Mouse (Mus musculus) E14TG2a.4 (cell line): ENCODE measurements at regions not wholly inside any gene's neighbourhood (a gene's known extent, or its start where the extent isn't known, plus 50 kb on each side); places are given as distances from the start of the nearest gene placed in this dataset.

Experiments used
- H3K27me3 ChIP-seq: 2 replicates; pipeline ENCODE4 v1.6.1; 2014; ENCODE audit warnings: low read length, control low read depth; ENCODE audit not compliant: insufficient read depth
- H3K36me3 ChIP-seq: 2 replicates; pipeline ENCODE4 v1.6.1; 2014; ENCODE audit warnings: low read length, control low read depth; ENCODE audit not compliant: insufficient read depth
- H3K4me1 ChIP-seq: replicated peaks from 2 replicates; pipeline ENCODE4 v1.6.1; 2014; ENCODE audit warnings: low read depth, low read length, control low read depth
- H3K4me3 ChIP-seq: replicated peaks from 2 replicates; pipeline ENCODE4 v1.5.1; 2014; ENCODE audit warnings: mild to moderate bottlenecking, low read length
- H3K9me3 ChIP-seq: 2 replicates; pipeline ENCODE4 v1.6.1; 2014; ENCODE audit warnings: low read length, control low read depth
- CTCF ChIP-seq: conservative IDR thresholded peaks from 2 replicates; pipeline ENCODE4 v1.5.1; 2014; ENCODE audit warnings: low read length
- NANOG ChIP-seq: IDR thresholded peaks from 2 replicates; pipeline ENCODE4 v1.6.1; 2014; ENCODE audit warnings: borderline replicate concordance, low read length, mixed read lengths
- POU5F1 ChIP-seq: IDR thresholded peaks from 2 replicates; pipeline ENCODE4 v1.6.1; 2014; ENCODE audit warnings: low read length, borderline replicate concordance

- H3K9me3 ChIP-seq, result peaks cover 7% of the 10 kb centered on the region
- no peak overlapping the region for H3K4me3 ChIP-seq
- H3K36me3 ChIP-seq, result no peaks in the 10 kb centered on the region
- TF ChIP-seq NANOG, result no peak
- no peak for TF ChIP-seq CTCF
- no peak for TF ChIP-seq POU5F1
- H3K27me3 ChIP-seq, result 0 out of 2 replicates have a peak, but pooled peaks cover 2% of the 10 kb centered on the region
- no peaks in the 10 kb centered on the region for H3K4me1 ChIP-seq
Measured at GRCm38 (mm10) chr4:142803819-142804218, 409.0 kb downstream of the Prdm2 start.

- Histone ChIP-seq H3K27me3 (0 out of 2 replicates have a peak, but pooled peaks cover 2% of the 10 kb centered on the region), H3K36me3 (no peaks in the 10 kb centered on the region), H3K4me3 (no peak overlapping the region), H3K4me1 (no peaks in the 10 kb centered on the region), H3K9me3 (no peaks in the 10 kb centered on the region)
- TF ChIP-seq POU5F1 (no peak), NANOG (no peak), CTCF (no peak)
Measured at GRCm38 (mm10) chr4:142799291-142799690, 413.5 kb downstream of the Prdm2 start.

- Histone ChIP-seq H3K27me3 (0 out of 2 replicates have a peak, but pooled peaks cover 2% of the 10 kb centered on the region), H3K4me3 (no peak overlapping the region), H3K36me3 (no peaks in the 10 kb centered on the region), H3K9me3 (no peaks in the 10 kb centered on the region), H3K4me1 (no peaks in the 10 kb centered on the region)
- no peak for TF ChIP-seq NANOG
- TF ChIP-seq POU5F1, result no peak
- TF ChIP-seq CTCF, result no peak
Measured at GRCm38 (mm10) chr4:142798834-142799233, 414.0 kb downstream of the Prdm2 start.

GRCm38 (mm10) chr4:142792606-142792970 lies 420.2 kb downstream of the Prdm2 start:
- Histone ChIP-seq H3K36me3 (no peaks in the 10 kb centered on the region), H3K9me3 (no peaks in the 10 kb centered on the region), H3K4me3 (no peak overlapping the region), H3K27me3 (no peaks in the 10 kb centered on the region; the same call in 1 of the 2 replicates), H3K4me1 (no peaks in the 10 kb centered on the region)
- TF ChIP-seq POU5F1, result no peak
- TF ChIP-seq NANOG, result no peak
- TF ChIP-seq CTCF, result no peak

GRCm38 (mm10) chr4:142791823-142792605 lies 420.8 kb downstream of the Prdm2 start:
- no peak overlapping the region for H3K4me3 ChIP-seq
- TF ChIP-seq POU5F1, result no peak
- no peak for TF ChIP-seq NANOG
- TF ChIP-seq CTCF, result no peak
- H3K4me1 ChIP-seq, result no peaks in the 10 kb centered on the region
- 0 out of 2 replicates have a peak, but pooled peaks cover under 1% of the 10 kb centered on the region for H3K9me3 ChIP-seq
- H3K27me3 ChIP-seq, result no peaks in the 10 kb centered on the region; the same call in 1 of the 2 replicates
- H3K36me3 ChIP-seq, result no peaks in the 10 kb centered on the region

- Histone ChIP-seq H3K4me3 (no peak overlapping the region), H3K36me3 (no peaks in the 10 kb centered on the region), H3K9me3 (peaks cover 13% of the 10 kb centered on the region; the same call in 1 of the 2 replicates), H3K27me3 (no peaks in the 10 kb centered on the region; the same call in 1 of the 2 replicates), H3K4me1 (no peaks in the 10 kb centered on the region)
- no peak for TF ChIP-seq CTCF
- TF ChIP-seq NANOG, result no peak
- no peak for TF ChIP-seq POU5F1
Measured at GRCm38 (mm10) chr4:142789048-142789447, 423.7 kb downstream of the Prdm2 start.

GRCm38 (mm10) chr4:142785386-142785785 lies 427.4 kb downstream of the Prdm2 start:
- Histone ChIP-seq H3K36me3 (no peaks in the 10 kb centered on the region), H3K4me3 (no peak overlapping the region), H3K4me1 (no peaks in the 10 kb centered on the region), H3K9me3 (peaks cover 13% of the 10 kb centered on the region; the same call in 1 of the 2 replicates), H3K27me3 (no peaks in the 10 kb centered on the region)
- TF ChIP-seq POU5F1 (no peak), CTCF (no peak), NANOG (no peak)

GRCm38 (mm10) chr4:142776711-142777411 lies 435.9 kb downstream of the Prdm2 start:
- Histone ChIP-seq H3K4me3 (no peak overlapping the region), H3K4me1 (peaks cover 22% of the 10 kb centered on the region)
- TF ChIP-seq NANOG, result no peak
- TF ChIP-seq POU5F1, result no peak
- no peak for TF ChIP-seq CTCF

More at GRCm38 (mm10) chr4:142776711-142777411, 435.9 kb downstream of the Prdm2 start:
- Histone ChIP-seq H3K9me3 (no peaks in the 10 kb centered on the region), H3K36me3 (no peaks in the 10 kb centered on the region), H3K27me3 (peaks cover 4% of the 10 kb centered on the region; the same call in 1 of the 2 replicates)
